Mouse (Mus musculus) spleen, adult 2 months (tissue): ENCODE measurements around the gene Mlh3.

ENCODE experiments used
- CTCF ChIP-seq: fragments of 200-500 bp; IDR thresholded peaks from 2 replicates; pipeline ENCODE4 v1.5.1; 2011; ENCODE audit warnings: mild to moderate bottlenecking, inconsistent platforms; ENCODE audit not compliant: insufficient read depth, insufficient read length, insufficient replicate concordance; ENCODE audit errors: extremely low read depth
- POLR2A ChIP-seq: fragments of 200-500 bp; IDR thresholded peaks from 2 replicates; pipeline ENCODE4 v1.6.1; 2011; ENCODE audit warnings: low read depth, low read length, inconsistent platforms

- TF ChIP-seq CTCF (no peak), POLR2A (no peak)
These were observed 76.3 kb downstream of the Mlh3 start for GRCm38 (mm10) chr12:85193923-85194622.
